Mouse (Mus musculus) right cerebral cortex, postnatal 10 days (tissue): ENCODE results near the gene Gm21897.
A peak's percentile ranks its signal among the peaks of the same experiment; 100 is the strongest.
"Not testable (repeated sequence)": the region's sequence is repeated elsewhere in the genome, so short reads cannot be mapped to it uniquely, and the experiment has no call there.

Experiments
- DNase-seq, 2 experiments: peaks; one replicate each; pipeline ENCODE4 v3.0.0; 2021; ENCODE audit warnings: low spot score in 2 of 2

Gm21897 gene

DNA sequence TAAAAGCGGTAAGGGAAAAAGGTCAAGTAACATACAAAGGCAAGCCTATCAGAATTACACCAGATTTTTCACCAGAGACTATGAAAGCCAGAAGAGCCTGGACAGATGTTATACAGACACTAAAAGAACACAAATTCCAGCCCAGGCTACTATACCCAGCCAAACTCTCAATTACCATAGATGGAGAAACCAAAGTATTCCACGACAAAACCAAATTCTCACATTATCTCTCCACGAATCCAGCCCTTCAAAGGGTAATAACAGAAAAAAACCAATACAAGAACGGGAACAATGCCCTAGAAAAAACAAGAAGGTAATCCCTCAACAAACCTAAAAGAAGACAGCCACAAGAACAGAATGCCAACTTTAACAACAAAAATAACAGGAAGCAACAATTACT is at the start of gene Gm21897:
Gene Gm21897, plus strand, starts transcription at position 301 of the 400 bp plus-strand sequence.
- DNase-seq = not testable (repeated sequence)

DNA sequence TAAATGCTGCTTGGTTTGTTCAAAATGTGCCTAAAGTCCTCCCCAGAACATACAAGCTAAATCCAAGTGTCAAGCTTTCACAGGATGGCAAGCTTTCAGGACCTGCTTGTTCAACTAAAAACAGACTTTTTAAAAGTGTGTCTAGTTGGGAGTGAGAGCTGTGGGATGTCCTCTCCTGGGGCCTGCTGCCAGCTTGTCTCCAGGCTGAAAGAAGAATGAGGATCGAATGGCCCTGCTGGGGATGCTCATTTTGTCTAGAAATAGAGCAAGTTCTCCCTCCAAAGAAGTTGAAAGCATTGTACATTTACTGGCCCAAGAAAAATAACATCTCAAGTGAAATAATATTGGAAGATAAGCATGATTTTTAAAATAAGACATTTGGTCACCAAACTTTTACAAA is 45.0 kb upstream of the Gm21897 start:
- no peak for DNase-seq

DNA sequence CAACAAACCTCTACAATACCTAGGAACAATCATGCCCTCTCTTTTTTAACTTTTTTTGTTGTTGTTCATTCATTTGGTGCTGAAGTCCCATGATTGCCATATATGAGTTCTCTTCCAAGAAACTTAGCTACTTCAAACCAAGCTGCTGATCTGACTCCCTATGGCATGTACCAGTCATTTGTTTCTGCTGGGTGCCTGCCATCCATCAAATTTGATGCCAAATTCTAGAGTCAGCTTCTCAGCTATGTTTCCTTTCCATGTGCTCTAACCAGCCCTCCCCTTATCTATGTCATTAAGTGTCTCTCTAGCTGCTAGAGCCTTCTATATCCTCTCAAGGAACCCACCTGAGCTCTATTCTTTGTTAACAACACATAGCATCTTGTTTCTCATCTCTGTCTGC is 39.8 kb upstream of the Gm21897 start:
- no peak for DNase-seq

GRCm38 (mm10) chr16:15293041-15293440 is 24.2 kb upstream of the Gm21897 start:
- DNase-seq = no peak

DNA sequence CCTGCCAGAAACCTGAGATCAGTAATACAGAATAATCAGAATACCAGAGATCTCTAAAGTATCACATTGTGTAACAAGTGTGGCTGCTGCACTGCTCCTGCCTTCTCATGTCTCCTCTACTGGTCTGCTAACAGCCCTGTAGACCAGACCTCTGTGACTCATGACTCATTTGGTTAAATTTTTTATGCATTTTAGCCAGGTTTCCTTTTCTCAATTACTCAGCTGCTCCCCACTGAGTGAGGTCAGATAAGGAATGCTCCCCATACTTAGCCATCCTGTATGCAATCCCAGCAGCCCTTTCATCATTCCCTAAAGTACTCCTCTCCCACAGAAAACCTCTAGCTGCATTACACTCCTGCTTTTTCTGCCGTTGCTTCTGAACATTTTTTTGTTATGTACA is 23.0 kb upstream of the Gm21897 start:
- DNase-seq = no peak

- peak in 1 of 2 experiments; percentile 18 for DNase-seq
Observed at GRCm38 (mm10) chr16:15294911-15295659, 22.2 kb upstream of the Gm21897 start.

- no peak for DNase-seq
Observed at GRCm38 (mm10) chr16:15334526-15334925, 17.3 kb downstream of the Gm21897 start.

DNA sequence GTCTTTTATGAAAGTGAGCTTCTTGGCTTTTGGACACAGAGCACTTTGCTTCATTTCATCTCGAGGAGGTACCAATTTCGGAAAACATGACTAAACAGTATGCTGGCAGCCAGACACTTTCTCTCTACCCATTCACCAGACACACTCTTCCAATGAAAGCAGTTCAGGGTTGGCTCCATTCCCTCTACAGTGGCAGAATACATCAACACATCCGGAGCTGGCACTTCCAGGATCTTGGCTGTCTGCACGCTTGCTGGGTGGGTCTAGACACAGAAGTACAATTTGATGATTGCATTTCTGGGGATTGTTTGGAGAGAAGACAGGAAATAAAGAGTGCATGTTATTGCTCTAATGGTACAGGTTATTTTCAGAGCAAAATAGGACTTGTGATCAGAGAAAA is 21.8 kb downstream of the Gm21897 start:
- peak; percentile 45 to 49 for DNase-seq

- no peak for DNase-seq
Observed at GRCm38 (mm10) chr16:15346045-15346444, 28.8 kb downstream of the Gm21897 start.

DNA sequence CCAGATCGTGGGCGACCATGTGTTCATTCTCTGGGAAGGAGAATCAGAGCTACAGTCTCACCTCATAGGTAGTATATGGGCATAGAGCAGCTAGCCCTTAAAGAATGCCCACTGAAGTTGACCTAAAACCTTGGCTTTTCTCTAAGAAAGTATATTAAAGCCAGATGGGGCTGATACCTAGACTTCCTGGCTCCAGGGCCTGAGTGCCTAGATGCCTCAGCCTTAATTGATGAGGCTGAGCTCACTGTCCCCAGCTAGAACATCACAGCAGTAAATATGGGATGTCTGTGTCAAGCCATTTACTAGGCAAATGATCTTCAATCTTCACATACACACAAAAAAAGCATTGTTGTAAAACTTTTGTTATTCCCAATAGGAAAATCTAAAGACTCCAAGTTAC is 32.1 kb downstream of the Gm21897 start:
- no peak for DNase-seq

DNA sequence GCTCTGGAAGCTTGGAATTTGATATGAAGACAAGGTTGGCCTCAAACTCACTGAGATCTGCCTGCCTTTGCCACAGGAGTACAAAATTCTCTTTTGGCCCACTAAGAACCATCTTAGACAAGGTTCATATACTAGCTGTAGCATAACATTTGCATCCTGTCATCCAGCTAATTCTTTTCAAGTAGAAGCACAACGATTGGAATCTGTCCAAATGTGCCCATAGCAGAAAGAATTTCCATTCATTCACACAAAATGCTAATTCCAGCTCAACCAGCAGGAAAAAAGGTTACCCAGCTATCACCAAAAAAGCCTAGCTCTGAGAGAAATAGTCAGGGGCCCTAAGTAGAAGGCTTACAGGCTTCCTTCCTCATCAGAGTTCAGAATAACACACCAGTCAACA is 34.0 kb downstream of the Gm21897 start:
- DNase-seq = no peak

GRCm38 (mm10) chr16:15352320-15352719 is 35.1 kb downstream of the Gm21897 start:
- no peak for DNase-seq

GRCm38 (mm10) chr16:15354901-15355300 is 37.6 kb downstream of the Gm21897 start:
- peak; percentile 45 to 51 for DNase-seq

GRCm38 (mm10) chr16:15355339-15355738 is 38.1 kb downstream of the Gm21897 start:
- no peak for DNase-seq

- no peak for DNase-seq
Observed at GRCm38 (mm10) chr16:15357766-15358165, 40.5 kb downstream of the Gm21897 start.

- DNase-seq = no peak
Observed at GRCm38 (mm10) chr16:15359110-15359782, 42.0 kb downstream of the Gm21897 start.

- DNase-seq = no peak
Observed at GRCm38 (mm10) chr16:15360825-15361224, 43.6 kb downstream of the Gm21897 start.
